Mouse (Mus musculus): ENCODE measurements around the gene Pip5k1c.

The Pip5k1c gene

DNA sequence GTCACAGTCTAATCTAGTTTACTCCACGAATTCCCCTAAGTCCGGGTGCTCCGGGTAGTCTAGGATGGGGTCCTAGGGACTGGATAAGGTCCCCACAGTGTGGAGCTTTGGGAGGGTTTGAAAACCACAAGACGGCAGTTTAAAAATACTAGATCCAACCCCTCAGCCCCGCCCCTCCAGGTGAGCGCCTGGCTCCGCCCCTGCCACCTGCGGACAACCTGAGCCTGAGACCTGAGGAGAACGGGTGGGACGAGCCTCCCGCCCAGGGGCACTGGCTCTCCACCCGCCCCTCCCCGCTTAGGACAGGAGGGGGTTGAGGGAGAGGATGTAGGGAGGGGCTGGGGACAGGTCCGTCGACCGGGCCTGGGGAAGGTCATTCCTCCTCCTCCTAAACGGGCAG lies 8.0 kb upstream of the Pip5k1c start:
- DNase-seq: peak; percentile 72 to 81

DNA sequence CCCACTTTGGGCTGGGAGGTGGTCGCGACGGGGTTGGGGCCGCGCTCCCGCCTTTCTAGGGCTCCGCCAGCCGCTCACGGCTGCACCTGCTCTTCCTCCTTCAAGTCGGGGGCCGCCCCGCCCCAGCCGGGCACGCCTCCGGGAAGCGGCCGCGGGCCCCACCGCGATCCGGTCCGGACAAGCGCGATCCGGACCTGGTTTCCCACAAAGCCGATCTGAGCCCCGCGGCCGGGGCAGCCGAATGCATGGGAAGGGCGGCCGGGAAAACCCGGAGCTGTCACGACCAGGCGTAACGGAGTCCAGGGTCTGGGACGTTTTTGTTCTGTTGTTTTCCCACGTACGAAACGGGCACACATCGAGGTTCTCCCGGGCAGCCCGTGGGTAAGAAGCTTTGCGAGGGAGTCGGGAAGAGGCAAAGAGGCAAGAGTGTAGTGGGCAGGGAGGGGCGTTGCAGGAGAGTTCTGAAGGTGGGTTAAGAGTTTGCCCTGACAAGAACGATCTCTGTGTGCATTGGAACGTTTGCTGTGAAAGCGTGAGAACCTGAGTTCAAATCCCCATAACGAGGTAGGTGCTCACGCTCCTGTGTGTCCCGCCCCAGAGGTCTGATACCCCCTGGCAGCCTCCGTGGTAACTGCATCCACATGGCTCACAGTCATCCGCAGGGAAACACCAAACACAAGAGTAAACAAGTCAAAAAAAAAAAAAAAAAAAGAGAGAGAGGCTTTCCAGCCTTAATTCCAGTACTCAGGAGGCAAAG lies 6.9 kb upstream of the Pip5k1c start:
- peak; percentile 83 to 89 for DNase-seq

DNA sequence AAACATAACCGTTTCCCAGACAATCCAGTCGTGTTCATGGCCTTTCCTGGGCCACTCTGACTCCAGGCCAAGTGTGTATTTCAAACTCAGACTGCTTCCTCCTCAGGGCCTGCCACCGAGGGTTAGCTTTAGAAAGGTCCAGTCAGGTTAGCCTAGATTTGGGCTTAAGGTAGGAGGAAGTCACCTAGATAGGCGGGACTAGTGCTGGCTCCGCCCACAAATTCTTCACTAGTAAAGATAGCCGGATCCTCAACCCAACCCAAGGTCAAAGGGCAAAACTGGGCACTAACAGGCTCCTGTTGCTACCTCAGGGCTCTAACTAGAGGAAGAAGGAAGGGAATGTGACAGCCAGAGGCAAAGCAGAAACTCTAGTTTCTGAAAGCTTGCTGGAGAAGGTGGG lies 6.2 kb upstream of the Pip5k1c start:
- DNase-seq: peak; percentile 72 to 80

DNA sequence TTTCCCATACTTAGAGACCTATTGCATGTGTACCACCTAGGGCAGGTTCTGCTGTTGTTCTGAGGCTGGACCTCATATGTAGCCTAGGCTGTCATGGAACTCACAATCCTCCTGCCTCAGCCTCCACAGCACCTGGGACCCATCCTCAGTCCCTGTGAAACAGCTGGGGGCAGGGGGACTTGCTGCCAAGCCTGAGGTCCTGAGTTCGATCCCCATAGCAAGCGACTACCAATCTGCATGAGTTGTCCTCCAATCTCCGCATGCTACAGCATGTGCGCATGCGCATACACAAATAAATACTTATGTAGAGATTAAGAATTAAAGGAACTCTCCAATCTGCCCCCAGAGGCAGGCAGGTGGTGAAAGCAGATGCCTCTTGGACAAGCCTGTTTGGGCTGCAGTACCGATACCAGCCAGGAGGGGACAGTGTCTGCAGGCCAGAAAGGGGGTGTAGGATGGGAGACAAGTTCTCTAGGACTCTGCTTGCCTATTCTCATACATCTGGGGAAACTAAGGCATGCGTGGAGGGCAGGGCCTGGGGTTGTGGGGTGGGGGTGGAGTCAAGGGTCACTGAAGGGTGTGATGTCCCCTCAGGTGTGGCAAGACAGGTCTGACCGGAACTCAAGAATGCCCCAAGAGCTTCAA lies 5.1 kb upstream of the Pip5k1c start:
- DNase-seq: peak in 1 of 2 experiments; percentile 63

DNA sequence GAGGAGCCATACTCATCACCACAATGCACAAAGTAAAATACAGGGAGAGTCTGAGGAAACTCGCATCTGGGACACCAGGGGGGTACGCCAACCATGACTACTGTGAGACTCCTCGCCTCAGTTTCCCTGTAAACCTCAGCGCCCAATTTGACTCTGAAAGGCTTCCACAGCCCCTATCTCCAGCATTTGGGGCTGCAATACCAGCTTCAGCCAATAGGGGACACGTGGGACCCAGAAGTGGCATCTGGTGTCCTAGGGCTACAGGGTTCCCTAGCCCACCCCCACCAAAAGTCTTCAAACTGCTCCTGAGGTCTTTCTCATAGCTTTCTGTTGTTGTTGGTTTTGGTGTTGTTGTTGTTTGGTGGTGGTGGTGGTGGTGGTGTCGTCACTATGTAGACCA lies 4.2 kb upstream of the Pip5k1c start:
- DNase-seq: peak in 1 of 2 experiments; percentile 54

DNA sequence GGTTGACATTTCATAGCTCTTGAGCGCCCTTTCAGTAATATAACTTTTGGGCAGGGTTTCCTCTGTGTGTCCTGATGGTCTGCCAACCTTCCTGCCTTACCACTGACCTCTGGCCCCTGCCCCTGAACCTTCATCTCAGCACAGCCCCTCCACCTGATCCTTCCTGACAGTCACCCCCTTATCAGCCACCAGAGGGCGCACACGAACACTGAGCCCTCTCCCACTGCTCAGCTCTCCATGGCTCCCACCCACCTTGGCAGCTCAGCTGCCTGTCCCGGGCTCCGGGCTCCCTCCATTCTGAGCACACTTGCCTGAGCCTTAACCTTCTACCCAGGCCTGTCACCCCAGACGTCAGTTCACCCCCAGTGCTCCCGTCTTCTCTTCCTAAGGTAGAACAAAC lies 3.5 kb upstream of the Pip5k1c start:
- DNase-seq: peak in 1 of 2 experiments; percentile 62

DNA sequence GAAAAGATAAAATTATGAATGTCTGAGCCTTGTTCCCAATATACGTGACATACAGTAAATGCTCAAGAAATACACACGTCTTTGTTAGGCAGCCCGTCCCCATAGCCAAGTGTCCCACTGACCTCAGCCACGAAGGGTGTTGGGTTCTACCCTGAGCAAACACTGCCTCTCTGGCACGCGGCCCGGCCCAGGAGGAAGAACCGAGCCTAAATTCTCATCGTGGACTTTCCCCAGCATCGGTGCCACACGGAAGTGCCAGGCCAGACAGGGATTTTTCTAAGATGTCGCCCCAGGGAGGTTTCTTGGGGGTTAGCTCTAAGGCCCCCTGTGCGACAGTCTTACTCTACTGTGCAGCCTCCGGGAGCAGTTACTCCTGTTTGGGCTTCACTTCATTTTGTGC lies 3.0 kb upstream of the Pip5k1c start:
- peak in 1 of 2 experiments; percentile 64 for DNase-seq

DNA sequence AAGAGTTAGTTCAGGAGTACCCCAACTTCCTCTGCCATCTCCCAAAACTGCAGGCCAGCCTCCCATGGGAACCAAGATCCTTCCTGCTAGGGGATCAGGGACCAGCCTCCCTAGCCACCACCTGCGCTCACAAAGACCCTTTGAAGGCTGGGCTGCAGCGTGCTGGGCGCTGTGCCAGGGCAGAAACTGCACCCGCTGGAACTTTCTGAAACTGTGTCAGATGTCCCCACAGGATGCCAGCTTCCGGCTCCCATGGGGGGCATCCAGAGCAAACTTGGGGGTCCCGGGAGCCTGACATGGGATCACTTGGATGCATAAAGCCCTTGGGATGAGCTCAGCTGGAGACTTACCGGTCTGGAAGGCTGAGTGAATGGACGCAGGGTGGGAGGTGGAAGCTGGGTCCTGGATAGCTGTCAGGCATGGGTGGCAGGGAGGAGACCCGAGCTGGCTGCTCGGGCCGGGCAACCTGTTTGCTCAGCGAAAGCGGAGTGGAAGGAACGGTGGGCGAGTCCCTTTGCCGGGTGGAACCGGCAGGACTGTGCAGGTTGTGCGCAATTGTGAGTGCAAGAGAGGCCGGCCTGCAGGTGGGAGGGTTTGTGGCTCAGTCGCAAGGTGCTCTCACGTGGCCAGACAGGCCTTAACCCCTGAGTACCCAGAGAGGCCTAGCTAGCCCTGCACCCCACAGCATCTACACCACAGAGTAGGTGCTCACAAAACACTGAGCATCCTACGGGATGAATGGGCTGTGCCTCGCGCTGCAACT lies 1.9 kb upstream of the Pip5k1c start:
- peak; percentile 54 to 72 for DNase-seq

DNA sequence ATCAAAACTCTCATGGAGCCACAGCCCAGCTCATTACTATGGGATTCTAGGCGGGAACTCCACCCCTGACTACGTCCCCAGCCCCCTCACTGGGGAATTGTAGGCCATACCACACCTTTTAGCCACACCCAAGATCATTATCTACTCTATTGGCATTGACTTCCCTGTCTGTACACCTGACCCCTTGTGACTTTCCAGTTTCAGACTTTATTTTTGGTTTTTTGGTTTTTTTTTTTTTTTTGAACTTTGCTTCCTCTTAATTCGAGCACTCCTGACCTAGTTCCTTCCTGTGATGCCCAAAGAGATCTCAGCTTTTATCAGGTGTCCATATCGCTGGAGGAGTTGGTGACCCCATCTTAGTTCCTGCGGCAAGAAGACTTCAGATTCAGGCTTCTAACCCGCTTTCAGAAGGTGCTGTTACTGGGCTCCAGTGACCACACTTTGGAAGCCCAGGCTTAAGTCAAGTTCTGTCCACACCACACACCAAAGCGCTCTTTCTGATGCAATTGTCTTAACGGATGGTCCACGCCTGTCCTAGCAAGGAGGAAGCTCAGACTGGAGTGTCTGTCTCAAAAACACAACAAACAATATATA lies 1.2 kb upstream of the Pip5k1c start, which contains the start of gene Tjp3:
Gene Tjp3 (minus strand): TSS at position 71 of the 594 bp plus-strand sequence.
- no peak for DNase-seq

DNA sequence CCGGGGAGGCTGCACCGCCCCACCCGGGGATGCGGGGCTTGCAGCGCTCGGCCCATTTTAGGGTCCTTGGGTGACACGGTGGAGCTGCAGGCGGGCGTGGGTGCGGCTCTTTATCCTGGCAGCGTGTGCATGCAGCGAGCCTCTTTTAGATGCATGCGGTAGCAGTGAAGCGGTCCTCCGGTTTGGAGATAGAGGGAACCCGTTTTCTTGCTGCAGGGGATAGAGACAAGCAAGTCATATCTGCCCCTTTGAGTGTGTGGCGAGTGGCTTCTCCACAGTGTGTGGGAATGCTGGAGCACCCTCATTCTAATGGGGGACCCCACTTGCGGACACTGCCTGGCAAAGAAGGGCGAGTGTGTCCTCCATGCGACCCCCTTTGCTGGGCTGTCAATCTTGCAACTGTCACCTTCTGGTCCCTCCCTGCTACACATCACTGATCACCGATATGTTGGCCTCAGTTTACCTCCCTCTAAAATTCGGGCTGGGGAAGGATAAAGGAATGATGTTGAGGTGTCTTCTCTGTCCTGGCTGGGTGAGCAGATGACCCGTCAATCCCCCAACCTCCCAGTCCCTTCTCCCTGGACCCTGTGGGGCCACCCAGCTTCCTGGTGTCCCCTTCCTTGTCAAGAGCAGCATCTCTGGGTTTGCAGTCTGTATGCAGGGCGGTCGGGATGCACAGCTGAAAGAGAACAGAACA lies 719 bp downstream of the Pip5k1c start:
- no peak for DNase-seq

DNA sequence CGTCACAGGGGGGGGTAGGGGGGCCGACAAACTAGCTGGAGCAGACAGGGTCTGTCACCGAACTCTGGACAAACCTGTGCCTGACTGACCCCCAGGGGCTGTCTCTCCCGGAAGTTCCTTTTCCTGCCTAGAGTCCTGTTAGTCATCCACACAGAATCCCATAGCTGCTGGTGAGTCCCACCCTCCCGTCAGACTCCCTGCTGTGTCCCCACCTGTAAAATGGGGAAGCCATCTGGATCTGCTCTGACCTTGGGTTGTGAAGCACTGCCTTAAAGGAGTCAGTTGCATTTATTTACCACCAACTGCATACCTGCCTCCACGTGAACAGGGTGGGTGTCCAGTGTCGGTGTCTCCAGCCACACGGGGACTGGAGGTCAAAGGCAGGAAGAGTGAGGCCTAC lies 1.7 kb downstream of the Pip5k1c start:
- no peak for DNase-seq

DNA sequence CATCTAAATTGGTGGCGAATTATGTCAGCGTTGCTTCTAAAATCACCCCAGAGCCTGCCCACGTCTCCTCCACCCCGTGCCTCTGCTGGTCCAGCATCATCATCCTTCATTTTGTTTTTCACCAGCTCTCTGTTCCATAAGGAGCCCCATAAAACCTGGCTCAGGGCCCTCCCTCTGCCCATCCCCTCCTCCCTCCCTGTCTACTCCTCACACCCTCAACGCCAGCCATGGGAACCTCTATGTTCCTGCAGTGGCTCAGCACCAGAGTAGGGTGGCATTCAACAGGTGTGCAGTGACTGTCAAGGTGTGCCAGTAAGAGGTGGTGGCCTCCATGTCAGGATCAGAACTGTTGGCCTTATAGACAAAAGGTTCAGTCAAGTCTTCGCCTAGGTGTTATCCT lies 2.4 kb downstream of the Pip5k1c start:
- no peak for DNase-seq

DNA sequence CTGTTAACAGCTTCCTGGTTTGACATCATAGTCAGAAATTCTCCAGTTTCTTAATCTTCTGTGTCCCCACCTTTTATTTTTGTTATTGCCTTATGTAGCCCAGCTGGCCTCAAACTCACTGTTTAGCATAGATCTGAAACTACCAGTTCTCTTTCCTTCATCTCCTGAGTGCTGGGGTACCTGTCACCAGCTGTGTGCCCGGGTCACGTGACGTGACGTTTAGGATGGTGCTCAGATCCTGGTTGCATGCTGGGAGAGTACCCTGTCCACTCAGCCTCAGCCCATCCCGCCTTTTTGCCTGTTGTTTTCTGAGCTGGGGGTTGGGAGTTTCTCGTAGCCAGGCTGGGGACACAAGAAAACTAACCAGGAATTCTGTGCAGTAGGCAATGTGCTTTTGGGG lies 4.5 kb downstream of the Pip5k1c start:
- DNase-seq: no peak

DNA sequence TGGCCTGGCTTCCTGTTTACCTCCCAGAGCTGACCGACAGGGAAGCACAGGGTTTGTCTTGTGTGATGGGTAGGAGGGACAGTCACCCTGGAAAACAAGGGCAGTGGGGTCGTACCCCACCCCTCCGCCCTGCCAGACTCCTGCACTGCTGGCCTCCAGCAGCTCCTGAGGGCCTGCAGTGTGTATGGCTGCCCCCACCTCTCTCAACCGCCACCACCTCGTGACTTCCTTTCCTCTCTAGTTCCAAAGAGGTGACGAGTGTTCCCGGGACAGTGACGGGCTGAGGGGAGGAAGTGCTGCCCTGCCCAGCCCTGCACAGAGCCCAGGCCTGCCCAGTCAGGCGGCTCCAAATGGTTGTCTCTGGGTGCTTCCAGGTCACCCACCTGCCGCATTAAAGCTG lies 5.1 kb downstream of the Pip5k1c start:
- DNase-seq: peak in 1 of 2 experiments; percentile 62

DNA sequence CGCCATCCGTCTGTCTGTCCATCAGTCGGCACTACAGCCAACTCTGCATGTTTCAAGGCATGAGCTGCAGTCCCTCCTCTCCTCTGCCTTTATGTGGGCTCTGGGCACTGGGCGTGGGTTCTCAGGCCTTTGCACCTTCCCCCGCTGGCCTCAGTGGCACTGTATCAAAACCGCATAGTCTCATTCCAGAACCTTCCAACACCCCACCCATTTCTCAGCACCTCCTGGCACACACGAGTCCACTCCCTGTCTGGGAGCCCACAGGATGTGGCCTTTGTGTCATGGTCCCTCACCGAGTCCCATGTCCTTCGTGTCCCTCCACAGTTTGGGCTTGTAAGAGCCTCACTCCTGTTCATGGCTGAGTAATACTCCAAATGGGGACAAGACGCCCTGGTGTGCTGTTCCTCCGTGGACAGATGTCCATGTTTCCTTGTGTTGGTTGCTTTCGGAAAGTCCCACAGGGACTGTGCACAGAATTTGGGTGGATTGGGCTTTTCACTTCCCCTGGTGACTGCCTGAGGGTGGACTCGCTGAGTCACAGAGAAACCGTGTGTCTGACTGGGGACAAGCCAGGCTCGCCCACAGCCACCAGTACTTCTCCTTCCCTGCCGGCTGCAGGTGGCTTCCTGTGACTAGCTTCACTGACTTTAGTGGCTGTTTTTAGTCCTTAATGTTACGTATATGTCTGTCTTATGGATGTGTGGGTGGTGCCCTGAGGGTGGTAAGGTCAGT lies 5.8 kb downstream of the Pip5k1c start:
- DNase-seq: no peak

DNA sequence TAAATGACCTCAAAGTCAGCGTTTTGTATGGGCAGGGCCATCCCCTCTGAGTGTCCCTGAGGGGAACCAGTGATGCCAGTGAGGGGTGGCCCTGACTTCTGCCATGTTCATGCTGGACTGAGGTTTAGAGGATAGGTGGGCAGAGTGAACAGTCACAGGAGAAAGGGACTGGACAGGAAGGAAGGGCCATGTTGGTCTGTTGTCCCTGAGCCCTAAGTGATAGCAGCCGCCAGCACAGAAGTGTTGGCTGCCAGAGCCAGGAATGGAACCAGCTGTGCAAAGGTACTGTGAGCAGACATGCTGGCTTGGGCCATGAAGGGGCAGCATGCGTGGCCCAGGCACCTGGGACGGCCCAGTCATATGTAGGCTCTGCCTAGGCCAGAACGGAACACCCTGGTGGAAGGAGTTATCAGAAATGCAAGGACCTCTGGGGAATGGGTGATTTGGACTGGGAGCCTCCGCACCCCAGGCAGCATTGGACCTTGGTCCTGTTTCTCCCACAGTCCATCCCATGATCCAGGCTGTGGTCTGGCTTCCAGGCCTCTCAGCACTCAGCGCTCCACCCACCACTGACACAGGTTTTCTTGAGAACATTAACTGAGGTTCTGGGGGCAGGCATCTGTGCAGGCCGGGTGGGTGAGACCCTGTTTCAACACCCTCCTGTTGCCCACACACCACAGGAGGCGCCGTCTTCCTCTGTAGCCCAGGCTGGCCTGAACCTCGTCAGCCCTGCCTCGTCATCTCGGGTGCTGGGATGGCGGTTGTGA lies 7.0 kb downstream of the Pip5k1c start:
- DNase-seq: peak; percentile 75 to 79

DNA sequence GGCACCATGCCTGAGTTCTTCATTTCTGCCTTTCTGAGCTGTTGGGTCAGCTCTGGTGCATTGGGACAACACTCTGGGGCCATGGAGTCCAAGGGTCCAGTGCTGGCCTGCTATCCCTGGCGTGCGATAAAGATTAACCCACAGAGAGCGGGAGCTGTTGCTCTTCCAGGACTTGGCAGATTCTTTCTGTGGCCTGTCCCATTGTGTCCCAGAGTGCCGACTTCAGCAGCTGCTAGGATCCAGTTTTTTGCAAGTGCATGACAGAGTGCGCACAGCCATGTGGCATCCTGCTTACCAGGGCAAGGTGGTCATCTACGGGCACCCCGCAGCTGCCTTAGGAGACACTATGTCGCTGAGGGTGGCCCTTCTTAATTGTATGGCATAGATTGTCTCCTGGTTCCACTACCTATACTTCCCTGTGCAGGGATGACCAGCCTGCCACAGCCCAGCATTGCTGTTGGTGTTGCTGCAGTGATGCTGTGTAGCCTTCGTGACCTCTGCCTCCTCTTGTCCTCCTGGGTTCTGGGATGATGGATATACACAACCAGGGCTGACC lies 7.7 kb downstream of the Pip5k1c start:
- peak; percentile 80 to 87 for DNase-seq

DNA sequence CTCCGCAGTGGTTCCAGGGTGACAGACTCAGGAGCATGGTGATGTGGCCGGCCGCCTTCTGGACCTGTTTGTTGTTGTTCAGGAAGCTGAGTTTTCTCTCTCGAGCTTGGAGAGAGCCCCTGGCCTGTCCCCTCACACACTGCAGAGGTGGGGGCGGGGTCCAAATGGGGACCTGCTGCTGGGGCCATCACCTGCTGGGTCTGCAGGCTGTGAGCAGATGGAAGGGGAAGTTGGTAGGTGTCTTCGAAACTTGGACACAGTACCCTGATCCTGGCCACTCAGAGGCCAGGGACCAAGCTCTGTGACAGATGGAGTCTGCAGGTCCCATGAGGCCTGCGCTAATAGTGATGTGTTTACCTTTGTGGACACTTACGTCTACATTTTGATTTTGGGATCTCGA lies 8.6 kb downstream of the Pip5k1c start:
- DNase-seq: no peak

DNA sequence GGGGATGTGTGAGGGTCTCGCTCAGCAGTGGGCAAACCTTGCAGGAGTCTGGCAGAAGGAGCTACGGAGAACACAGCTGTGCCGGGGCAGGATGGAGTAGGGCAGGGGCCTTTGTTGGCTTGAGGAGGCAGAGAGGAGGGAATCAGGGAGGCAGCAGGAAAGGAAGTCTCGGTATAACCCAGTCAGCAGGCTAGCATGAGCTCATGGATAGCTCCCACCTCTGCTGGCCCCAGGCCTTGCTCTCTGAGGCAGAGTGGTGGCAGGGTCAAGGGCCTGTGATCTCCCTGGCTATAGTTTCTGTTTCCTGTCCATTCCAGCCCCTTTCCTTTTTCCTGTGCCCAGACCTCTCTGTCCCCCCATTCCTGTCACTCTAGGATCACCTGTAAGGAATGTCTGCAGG lies 9.5 kb downstream of the Pip5k1c start:
- no peak for DNase-seq

DNA sequence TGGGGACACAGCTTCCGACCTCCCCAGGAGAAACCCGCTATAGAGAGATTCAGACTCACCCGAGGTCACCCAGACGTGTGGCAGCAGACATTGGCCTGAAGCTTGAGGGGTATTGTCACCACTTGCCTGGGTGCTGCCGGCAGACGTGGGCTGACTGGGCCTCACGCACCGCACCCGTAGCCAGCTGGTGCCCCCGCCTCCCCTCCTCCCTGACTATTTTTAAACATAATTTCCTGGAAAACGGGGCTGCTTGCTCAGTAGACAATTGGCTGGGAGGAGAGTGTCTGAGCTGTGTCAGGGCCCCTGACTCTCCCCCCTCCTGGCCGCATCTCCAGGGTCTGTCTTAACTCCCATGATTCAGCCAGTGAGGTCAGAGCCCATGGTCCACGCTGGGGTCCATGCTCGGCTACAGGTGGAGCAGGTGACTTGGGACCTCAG lies 10.0 kb downstream of the Pip5k1c start:
- no peak for DNase-seq

DNA sequence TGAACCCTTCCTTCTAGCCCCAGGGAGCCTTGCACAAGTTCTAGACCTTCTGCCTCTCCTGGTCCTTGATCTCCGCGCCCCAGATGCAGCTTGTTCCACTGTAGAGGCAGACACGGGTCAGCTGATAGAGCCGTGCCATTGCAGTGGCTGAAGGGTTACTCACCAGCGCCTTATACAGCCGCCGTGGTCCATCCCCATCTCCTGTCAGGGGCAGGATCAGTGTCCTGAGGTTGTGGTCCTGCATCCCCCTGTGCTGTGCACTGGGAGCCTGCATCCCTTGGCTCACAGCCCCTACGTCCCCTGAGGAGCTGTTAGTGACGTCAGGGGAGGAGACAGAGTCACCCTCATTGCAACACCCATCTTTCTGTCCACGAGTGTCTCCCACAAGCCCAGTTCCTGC lies 10.5 kb downstream of the Pip5k1c start:
- no peak for DNase-seq

Data from kidney, adult 8-10 months (tissue).